Mouse (Mus musculus): ENCODE data around the gene Ppfibp1.

Gene Ppfibp1

DNA sequence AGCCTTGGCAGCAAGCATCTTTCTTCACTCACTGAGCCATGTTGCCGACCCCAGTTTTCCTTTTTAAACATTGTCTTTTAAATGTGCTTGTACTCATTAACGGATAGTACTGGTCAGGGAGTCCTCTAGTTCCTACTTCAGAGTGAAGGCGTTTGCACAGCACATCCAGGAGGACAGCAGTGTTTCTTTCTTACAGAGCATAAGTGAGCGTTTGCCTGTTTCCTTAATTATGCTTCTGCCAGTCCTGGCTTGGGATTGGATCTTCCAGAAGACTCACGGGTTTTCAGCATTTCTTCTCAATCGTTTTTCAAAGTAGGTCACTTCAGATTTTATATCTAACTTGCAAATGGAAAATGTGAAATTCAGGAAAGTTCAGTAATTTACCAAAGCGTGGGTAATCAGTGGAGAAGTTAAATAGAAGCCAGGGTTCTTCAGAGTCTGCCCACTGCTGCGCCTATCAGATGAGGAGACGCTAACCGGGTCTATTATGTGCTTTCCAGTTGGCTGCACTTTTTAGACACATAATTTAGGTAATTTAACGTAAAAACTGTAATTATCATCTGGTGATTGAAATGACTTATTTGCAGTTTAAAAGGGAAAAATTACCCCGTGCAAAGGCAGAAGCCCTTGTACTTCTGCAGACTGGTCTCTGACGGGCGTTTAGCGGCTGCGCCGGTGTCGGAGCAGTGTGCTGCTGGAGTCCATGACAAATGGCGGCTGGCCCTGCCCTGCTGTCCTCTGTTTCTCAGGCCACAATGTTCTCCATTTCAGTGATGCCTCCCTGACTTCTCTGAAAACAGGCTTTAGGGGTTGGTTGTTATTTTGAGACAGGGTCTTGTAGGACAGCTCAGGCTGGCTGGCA lies 165.7 kb downstream of the Ppfibp1 start:
- DNase-seq, result no peak

DNA sequence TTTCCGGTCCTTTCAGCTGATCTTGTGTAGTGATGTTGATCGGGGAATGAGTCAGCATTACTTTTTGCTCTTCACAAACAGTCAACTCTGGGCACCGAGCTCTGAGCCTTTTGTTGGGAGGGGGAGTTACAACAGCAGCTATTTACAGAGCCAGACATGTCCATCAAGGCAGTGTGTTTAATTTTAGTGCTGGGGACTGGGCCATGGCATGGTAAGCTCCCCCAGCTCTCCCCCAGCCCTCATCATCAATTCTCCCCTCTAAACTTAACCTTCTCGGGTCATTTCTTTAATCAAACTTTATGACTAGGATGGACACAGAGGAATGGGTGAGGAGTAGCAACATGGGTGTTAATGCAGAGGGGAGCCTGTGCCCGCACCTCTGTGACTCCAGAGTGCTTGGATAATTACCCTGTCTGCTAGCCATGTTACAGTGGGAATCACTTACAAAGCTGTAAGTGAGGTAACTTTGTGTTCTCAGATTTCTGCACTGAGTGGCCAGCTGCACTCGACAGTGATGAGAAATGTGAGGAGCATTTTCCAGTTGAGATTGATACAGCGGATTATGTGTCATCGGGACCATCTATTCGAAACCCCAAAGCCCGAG lies 167.2 kb downstream of the Ppfibp1 start:
- no peak for DNase-seq

DNA sequence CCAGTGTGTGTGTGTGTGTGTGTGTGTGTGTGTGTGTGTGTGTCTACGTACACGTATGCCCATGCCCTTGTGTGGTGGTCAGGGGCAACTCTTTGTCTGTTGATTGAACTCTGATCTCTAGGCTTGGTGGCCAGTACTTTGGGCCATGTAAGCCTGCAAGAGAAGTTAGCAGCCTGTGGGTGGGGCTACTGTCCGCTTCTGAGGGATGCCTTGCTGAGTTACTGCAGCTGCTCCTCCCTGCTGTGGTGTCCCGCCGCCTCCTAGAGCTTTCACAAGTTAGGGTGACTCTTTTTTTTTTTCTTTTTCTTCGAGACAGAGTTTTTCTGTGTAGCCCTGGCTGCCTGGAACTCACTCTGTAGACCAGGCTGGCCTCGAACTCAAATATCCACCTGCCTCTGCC lies 171.0 kb downstream of the Ppfibp1 start:
- no peak for DNase-seq

GRCm38 (mm10) chr6:147061630-147062029 lies 173.3 kb downstream of the Ppfibp1 start:
- DNase-seq, result no peak

GRCm38 (mm10) chr6:147062034-147062433 lies 173.7 kb downstream of the Ppfibp1 start:
- no peak for DNase-seq

- no peak for DNase-seq
Observed at GRCm38 (mm10) chr6:147062694-147063093, 174.4 kb downstream of the Ppfibp1 start.

GRCm38 (mm10) chr6:147064226-147064943 lies 176.1 kb downstream of the Ppfibp1 start:
- DNase-seq, result no peak

GRCm38 (mm10) chr6:147064944-147065261 lies 176.6 kb downstream of the Ppfibp1 start:
- DNase-seq, result no peak

GRCm38 (mm10) chr6:147075808-147076387 lies 187.6 kb downstream of the Ppfibp1 start:
- no peak for DNase-seq

DNA sequence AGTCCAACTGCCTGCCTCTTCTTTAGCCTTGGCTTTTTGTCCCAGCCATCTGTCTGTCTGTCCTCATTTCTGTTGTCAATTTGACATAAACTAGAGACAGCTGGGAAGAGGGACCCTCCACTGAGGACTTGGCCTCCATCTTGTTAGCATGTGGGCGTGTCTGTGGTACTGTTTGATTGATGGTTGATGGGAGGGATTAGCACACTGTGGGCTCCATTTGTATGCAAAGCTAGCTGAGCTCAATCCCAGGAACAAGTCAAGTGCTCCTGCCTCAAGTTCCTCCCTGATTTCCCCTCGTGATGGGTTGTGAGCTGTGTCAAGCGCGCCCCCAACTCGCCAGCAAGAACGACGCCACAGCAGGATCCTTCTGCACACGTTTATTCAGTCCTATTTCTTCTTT lies 188.6 kb downstream of the Ppfibp1 start:
- no peak for DNase-seq

DNA sequence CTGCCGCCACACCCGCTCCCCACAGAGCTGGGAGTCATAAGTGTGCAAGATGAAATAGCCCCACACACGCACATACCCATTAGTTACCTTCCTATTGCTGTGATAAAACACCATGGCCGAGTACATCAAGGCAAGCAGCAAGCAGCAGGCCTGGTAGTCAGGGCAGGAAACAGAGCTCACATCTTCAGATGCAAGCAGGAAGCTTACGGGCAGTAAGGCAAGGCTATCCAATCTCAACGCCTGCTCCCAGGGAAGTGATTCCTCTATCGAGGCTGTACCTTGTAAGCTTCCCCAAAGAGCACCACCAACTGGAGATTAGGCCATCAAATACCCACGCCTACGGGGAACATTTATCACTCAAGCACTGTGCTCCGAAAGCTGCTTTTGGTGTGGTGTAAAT lies 191.6 kb downstream of the Ppfibp1 start:
- no peak for DNase-seq

Data from liver (tissue).